Mouse (Mus musculus): ENCODE results near the gene Cyp4f39. TPM values are rescaled to one million over a fixed set of nuclear protein-coding genes. Genes with fewer than 3 reads are reported as not detected.
A peak's percentile ranks its signal among the peaks of the same experiment; 100 is the strongest.

The Cyp4f39 gene
- 3.2 and 4.9 TPM in 2 replicates for polyA plus RNA-seq (2015; fragmentation: Nextera tagmentation; extraction: Ambion mirVana)

GRCm38 (mm10) chr17:32452482-32452881 is at the start of gene Cyp4f39:
Gene Cyp4f39 (plus strand): TSS chr17:32452723.
- no peak for DNase-seq (ENCODE audit: low spot score)
- no peak for ATAC-seq

GRCm38 (mm10) chr17:32402779-32403157 is 49.8 kb upstream of the Cyp4f39 start:
- 54% methylated on average over 11 of the region's 11 CpGs for WGBS

More at GRCm38 (mm10) chr17:32452482-32452881, at the start of gene Cyp4f39:
- Histone ChIP-seq H3K9ac (replicated peaks; ENCODE audit: low read depth) (no peak within 1 kb of the TSS), H3K4me2 (replicated peaks; ENCODE audit: low read depth, low read length) (peak within 1 kb of the TSS; percentile 38), H3K4me1 (ENCODE audit: insufficient read depth, low read depth, low read length) (peaks cover 4% of the 10 kb centered on the region; the same call in 1 of the 2 replicates), H3K9me3 (ENCODE audit: low read length) (no peaks in the 10 kb centered on the region; the same call in 1 of the 2 replicates), H3K27me3 (replicated peaks; ENCODE audit: insufficient read depth, low read length) (peaks cover 4% of the 10 kb centered on the region; the same call in 1 of the 2 replicates), H3K36me3 (ENCODE audit: insufficient read depth, low read length) (no peaks in the 10 kb centered on the region), H3K27ac (ENCODE audit: low read length) (no peak within 1 kb of the TSS), H3K4me3 (ENCODE audit: low read depth, low read length) (no peak within 1 kb of the TSS; the same call in 1 of the 2 replicates)
- TF ChIP-seq CTCF (IDR thresholded peaks at IDR 0.05): no peak
- no peak for TF ChIP-seq EP300 (IDR thresholded peaks at IDR 0.05)
- WGBS: 3% methylated on average over 19 of the region's 19 CpGs

DNA sequence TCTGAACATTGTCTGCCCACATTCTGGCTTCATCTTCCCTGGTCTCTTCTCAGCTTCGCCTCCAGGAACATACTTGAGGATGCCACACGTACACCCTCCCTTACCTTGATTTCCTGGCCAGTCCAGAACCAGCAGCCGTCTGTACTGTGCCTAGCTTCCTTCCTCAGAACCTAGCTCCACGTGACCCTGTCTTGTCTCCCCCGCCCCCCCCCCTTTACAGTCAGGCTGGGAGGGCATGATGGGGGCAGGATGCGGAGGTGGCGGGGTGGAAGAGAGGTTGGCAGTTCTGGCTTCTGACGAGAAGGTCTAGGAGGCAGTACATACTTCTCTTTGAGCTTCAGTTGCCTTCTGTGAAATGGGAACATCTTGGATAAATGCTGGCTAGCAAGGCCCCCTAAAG is 49.1 kb upstream of the Cyp4f39 start, which contains the start of gene Rasal3:
Rasal3 (minus strand) TSS at position 167 of the 400 bp plus-strand sequence.
- 0 out of 2 replicates have a peak within 1 kb of the TSS, but pooled peaks have one; percentile 1 for H3K4me2 ChIP-seq (replicated peaks; ENCODE audit: low read depth, low read length)
- no peak within 1 kb of the TSS for H3K9ac ChIP-seq (replicated peaks; ENCODE audit: low read depth)
- no peaks in the 10 kb centered on the region for H3K9me3 ChIP-seq (ENCODE audit: low read length)
- TF ChIP-seq CTCF (IDR thresholded peaks at IDR 0.05): no peak
- no peak for TF ChIP-seq EP300 (IDR thresholded peaks at IDR 0.05)
- no peak within 1 kb of the TSS for H3K4me3 ChIP-seq (ENCODE audit: low read depth, low read length)
- ATAC-seq (no peak), DNase-seq (ENCODE audit: low spot score) (no peak)
- H3K27me3 ChIP-seq (replicated peaks; ENCODE audit: insufficient read depth, low read length): no peaks in the 10 kb centered on the region
- no peaks in the 10 kb centered on the region for H3K4me1 ChIP-seq (ENCODE audit: insufficient read depth, low read depth, low read length)
- H3K36me3 ChIP-seq (ENCODE audit: insufficient read depth, low read length): no peaks in the 10 kb centered on the region
- no peak within 1 kb of the TSS for H3K27ac ChIP-seq (ENCODE audit: low read length)
- WGBS: 56% methylated on average over 8 of the region's 8 CpGs

More at GRCm38 (mm10) chr17:32402779-32403157, 49.8 kb upstream of the Cyp4f39 start:
- TF ChIP-seq CTCF (IDR thresholded peaks at IDR 0.05) (no peak), EP300 (IDR thresholded peaks at IDR 0.05) (no peak)
- H3K9me3 ChIP-seq (ENCODE audit: low read length): no peaks in the 10 kb centered on the region
- H3K9ac ChIP-seq (replicated peaks; ENCODE audit: low read depth): no peak overlapping the region
- DNase-seq (ENCODE audit: low spot score) (no peak), ATAC-seq (no peak)
- H3K4me2 ChIP-seq (replicated peaks; ENCODE audit: low read depth, low read length): 0 out of 2 replicates have a peak overlapping the region, but pooled peaks have one; percentile 1
- no peaks in the 10 kb centered on the region for H3K4me1 ChIP-seq (ENCODE audit: insufficient read depth, low read depth, low read length)
- 0 out of 2 replicates have a peak, but pooled peaks cover 5% of the 10 kb centered on the region for H3K27me3 ChIP-seq (replicated peaks; ENCODE audit: insufficient read depth, low read length)
- no peak overlapping the region for H3K4me3 ChIP-seq (ENCODE audit: low read depth, low read length)
- H3K36me3 ChIP-seq (ENCODE audit: insufficient read depth, low read length): no peaks in the 10 kb centered on the region
- no peak overlapping the region for H3K27ac ChIP-seq (ENCODE audit: low read length)

- no peak overlapping the region for H3K4me3 ChIP-seq (ENCODE audit: low read depth, low read length)
- H3K4me1 ChIP-seq (ENCODE audit: insufficient read depth, low read depth, low read length): no peaks in the 10 kb centered on the region
- H3K9me3 ChIP-seq (ENCODE audit: low read length): no peaks in the 10 kb centered on the region
- H3K4me2 ChIP-seq (replicated peaks; ENCODE audit: low read depth, low read length): no peak overlapping the region
- H3K36me3 ChIP-seq (ENCODE audit: insufficient read depth, low read length): no peaks in the 10 kb centered on the region
- DNase-seq (ENCODE audit: low spot score) (no peak), ATAC-seq (no peak)
- WGBS: 84% methylated on average over 6 of the region's 6 CpGs
- TF ChIP-seq EP300 (IDR thresholded peaks at IDR 0.05) (no peak), CTCF (IDR thresholded peaks at IDR 0.05) (no peak)
- H3K9ac ChIP-seq (replicated peaks; ENCODE audit: low read depth): no peak overlapping the region
- no peak overlapping the region for H3K27ac ChIP-seq (ENCODE audit: low read length)
- 0 out of 2 replicates have a peak, but pooled peaks cover 7% of the 10 kb centered on the region for H3K27me3 ChIP-seq (replicated peaks; ENCODE audit: insufficient read depth, low read length)
Measured at GRCm38 (mm10) chr17:32411898-32412297, 40.6 kb upstream of the Cyp4f39 start.

- TF ChIP-seq EP300 (IDR thresholded peaks at IDR 0.05) (no peak), CTCF (IDR thresholded peaks at IDR 0.05) (no peak)
- H3K4me3 ChIP-seq (ENCODE audit: low read depth, low read length): no peak overlapping the region
- 39% methylated on average over 24 of the region's 24 CpGs for WGBS
- no peaks in the 10 kb centered on the region for H3K36me3 ChIP-seq (ENCODE audit: insufficient read depth, low read length)
- H3K27ac ChIP-seq (ENCODE audit: low read length): no peak overlapping the region
- no peak overlapping the region for H3K9ac ChIP-seq (replicated peaks; ENCODE audit: low read depth)
- no peaks in the 10 kb centered on the region for H3K4me1 ChIP-seq (ENCODE audit: insufficient read depth, low read depth, low read length)
- H3K27me3 ChIP-seq (replicated peaks; ENCODE audit: insufficient read depth, low read length): 0 out of 2 replicates have a peak, but pooled peaks cover 7% of the 10 kb centered on the region
- no peak overlapping the region for H3K4me2 ChIP-seq (replicated peaks; ENCODE audit: low read depth, low read length)
- ATAC-seq (no peak), DNase-seq (ENCODE audit: low spot score) (no peak)
- no peaks in the 10 kb centered on the region for H3K9me3 ChIP-seq (ENCODE audit: low read length)
Measured at GRCm38 (mm10) chr17:32415417-32416020, 37.0 kb upstream of the Cyp4f39 start.

- no peak for TF ChIP-seq CTCF (IDR thresholded peaks at IDR 0.05)
- no peak for TF ChIP-seq EP300 (IDR thresholded peaks at IDR 0.05)
- no peak overlapping the region for H3K27ac ChIP-seq (ENCODE audit: low read length)
- no peaks in the 10 kb centered on the region for H3K9me3 ChIP-seq (ENCODE audit: low read length)
- no peaks in the 10 kb centered on the region for H3K36me3 ChIP-seq (ENCODE audit: insufficient read depth, low read length)
- DNase-seq (ENCODE audit: low spot score): no peak
- no peak overlapping the region for H3K9ac ChIP-seq (replicated peaks; ENCODE audit: low read depth)
- no peak for ATAC-seq
- no peaks in the 10 kb centered on the region for H3K4me1 ChIP-seq (ENCODE audit: insufficient read depth, low read depth, low read length)
- no peak overlapping the region for H3K4me2 ChIP-seq (replicated peaks; ENCODE audit: low read depth, low read length)
- H3K27me3 ChIP-seq (replicated peaks; ENCODE audit: insufficient read depth, low read length): 0 out of 2 replicates have a peak, but pooled peaks cover 7% of the 10 kb centered on the region
- 92% methylated on average over 14 of the region's 14 CpGs for WGBS
- H3K4me3 ChIP-seq (ENCODE audit: low read depth, low read length): no peak overlapping the region
Measured at GRCm38 (mm10) chr17:32416771-32417170, 35.8 kb upstream of the Cyp4f39 start.

All from lung, postnatal 0 days (tissue).